Mouse (Mus musculus) kidney, adult 2 months (tissue): Measurements from ENCODE around the gene Man1a2.

Experiments
- CTCF ChIP-seq: fragments of 200-500 bp; conservative IDR thresholded peaks from 2 replicates; pipeline ENCODE4 v1.5.1; 2011; ENCODE audit warnings: low read depth, mild to moderate bottlenecking, control low read depth, low read length, moderate library complexity, mixed read lengths; ENCODE audit not compliant: insufficient read depth, insufficient read length
- POLR2A ChIP-seq: fragments of 200-500 bp; IDR thresholded peaks from one replicate; pipeline ENCODE4 v1.6.1; 2011; ENCODE audit warnings: low read depth, low read length, control low read depth

DNA sequence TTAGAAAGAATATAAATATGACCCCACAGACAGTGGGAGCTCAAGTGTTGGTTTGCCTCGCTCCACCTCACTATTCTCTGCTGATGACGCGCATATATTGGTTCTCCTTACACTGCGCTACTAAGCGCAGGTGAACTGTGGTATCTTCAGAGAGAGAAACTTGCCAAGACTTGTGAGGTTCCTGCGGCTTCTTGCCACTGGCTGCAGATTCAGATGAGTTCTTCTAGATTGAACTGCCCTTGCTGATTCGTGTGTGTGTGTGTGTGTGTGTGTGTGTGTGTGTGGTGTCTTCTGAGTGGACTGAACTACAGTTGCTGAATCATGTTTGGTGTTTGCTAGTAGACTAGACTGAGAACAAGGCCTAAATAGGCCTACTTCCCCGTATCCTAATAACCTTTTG, 43.7 kb downstream of the Man1a2 start:
- TF ChIP-seq POLR2A (no peak), CTCF (no peak)
